Mouse (Mus musculus) fat pad, adult 2 months (tissue): ENCODE results near the gene Clca3a1.
"Not testable (repeated sequence)": the region's sequence is repeated elsewhere in the genome, so short reads cannot be mapped to it uniquely, and the experiment has no call there.

ENCODE experiments used
- DNase-seq: peaks from one replicate; pipeline ENCODE4 v3.0.0-alpha.2; 2011; ENCODE audit warnings: low read depth, low spot score; ENCODE audit errors: extremely low read depth

Gene Clca3a1

DNA sequence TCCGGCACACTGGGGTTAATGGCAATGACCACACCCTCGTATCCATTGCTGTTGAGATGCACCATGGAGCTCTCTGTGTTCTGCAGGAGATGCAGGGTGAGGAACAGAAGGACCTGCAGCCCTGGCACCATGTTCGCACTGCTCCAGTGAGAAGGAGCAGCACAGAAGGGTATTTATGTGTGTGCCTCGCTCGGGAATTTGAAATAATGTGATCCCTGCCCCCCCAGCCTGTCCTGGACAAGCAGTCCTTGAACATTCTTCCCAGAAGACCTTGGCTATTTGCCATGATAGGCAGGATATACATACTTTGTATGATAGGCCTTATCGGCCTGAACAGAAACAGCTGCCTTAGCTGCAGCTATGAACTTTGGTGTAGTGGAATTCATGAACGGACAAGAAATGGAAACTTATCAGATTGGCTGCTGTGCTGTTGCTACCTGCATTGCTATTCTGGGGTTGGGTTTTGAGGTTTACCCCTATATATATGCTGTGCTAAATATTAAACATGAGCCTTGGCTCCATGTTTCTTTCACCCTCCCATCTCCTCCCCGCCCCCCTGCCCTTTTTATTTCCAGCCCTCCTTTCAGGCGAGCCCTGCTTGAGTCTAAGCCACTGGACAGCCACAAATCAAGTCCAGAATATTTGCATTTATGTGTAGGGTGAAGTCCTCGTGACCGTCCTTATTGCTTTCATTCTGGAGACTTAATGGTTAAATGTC is at the start of gene Clca3a1:
Clca3a1 (minus strand) TSS at position 386 of the 718 bp plus-strand sequence.
- no peak for DNase-seq

DNA sequence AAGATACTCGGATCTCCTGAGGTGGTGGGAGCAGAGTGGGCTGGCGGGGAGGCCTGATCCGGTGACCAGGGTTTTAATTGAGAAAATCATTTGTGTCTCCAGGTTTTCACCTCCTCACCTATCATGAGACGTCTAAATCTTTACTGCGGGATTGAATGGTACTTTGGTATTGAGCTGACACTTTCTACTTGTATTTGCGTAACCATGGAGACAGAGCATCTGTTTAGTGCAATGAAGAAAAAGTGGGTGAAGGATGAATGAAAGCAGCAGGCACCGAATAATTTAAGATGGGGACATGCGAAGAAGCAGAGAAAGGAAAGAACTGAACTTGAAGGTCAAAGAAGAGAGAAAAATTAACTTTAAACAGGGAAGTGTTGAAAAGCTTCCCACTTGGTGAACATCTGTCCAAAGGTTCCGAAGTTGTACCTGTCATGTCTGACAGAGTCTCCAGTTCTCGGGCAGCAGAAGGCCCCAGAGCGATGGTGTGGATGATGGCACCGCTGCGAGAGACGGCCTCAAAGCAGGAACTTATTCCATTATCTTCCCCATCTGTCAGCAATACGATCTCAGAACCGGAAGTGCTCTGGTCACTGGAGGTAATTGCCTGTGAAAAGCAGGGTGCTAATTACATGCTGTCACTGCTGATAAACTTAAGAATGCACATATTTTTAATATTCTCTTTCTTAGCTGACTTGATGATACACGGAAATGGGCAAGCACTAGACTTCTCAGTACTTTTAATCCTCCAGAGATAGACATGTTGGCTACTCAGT is 47.6 kb upstream of the Clca3a1 start:
- DNase-seq, result not testable (repeated sequence)

DNA sequence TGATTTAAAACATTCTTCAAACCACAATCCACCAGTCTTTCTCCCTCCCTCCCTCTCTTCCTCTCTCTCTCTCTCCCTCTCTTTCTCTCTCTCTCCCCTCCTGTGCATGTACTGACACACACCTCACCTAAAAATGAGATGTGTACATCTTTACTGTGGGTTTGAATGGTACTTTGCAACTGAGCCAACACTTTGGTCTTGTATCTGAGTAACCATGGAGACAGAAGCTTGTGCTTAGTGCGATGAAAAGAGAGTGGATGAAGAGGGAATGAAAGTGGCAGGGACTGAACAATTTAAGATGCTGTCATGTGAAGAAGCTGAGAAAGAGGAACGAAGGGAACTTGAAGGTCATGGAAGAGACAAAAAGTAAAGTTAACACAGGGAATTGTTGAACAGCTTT is 45.8 kb upstream of the Clca3a1 start:
- DNase-seq, result not testable (repeated sequence)

DNA sequence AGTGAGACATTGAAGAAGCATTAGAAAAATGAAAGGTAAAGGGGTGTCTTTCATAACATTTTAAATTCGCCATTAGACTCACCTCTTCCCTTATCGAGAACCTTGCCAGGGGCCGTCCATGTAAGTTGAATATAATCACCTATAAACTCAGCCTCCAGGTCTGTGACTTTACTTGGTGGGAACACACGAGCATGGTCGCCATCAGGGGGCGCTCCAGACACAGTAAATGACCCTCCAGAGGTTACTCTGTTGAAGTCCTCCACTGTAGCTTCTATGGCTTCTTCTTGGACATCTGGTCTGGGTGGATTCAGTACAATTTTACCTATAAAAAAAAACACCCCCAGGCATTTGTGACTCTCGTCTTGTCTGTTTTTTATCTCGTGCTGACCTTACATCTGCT is 41.1 kb upstream of the Clca3a1 start:
- no peak for DNase-seq

DNA sequence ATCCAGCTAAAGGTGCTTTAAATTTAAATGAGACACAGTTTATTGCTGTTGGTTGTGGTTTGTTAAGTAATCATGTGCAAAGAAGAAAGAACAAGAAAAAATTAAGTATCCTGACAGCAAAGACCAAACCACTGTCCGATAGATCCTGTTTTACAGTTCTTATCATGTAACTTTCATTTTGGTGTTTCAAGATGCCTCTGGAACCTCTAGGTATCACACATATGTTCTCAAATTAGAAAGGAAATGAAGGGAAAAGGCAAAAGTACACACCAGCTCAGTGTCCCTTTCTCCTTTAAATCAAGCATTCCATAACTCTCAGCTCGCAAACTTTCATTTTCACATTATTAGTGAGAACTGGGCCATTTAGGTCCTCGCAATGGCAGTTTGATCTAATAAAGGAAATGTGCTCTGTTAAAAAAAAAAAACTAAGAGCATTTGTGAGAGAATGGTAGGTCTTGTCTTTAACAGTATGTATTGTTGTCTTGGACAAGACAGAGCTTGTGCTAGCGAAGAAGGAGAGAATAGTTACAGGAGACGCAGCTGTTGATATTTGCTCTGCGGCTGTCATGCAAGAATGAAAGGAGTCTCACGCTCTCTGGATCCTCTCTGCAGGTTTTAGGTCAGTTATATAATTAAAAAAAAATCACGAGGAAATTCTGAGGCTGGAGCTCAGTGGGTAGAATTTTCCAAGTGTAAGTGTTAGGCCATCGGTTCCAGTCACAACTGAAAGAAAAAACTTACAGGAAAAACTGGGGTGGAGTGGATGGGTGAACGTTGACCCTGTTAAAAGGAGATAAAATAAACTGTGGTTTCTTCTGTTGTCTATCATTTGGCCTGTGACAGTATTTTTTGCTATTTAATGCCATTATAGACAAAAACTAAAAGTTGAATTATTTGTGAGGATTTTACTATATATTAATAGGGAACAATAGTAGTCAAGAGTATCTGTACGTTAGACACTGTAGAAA is 24.7 kb upstream of the Clca3a1 start:
- no peak for DNase-seq

DNA sequence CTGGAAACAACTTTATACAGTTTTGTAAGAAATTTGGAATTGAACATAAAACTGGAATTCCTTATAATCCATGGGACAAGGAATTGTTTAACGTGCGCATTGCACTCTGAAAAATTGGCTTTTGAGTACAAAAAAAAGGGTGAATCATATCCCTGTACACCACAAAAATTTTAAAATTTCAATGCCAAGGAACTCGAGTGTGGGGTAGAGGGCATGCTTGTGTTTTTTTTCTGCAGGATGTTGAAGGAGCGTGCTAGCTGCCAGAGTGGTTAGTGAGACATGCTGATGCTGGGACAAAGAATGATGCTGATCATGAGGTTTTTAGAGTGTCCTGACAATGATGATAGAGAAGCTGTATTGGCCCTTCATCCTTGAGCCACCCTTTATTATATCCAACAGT is 4.4 kb upstream of the Clca3a1 start:
- no peak for DNase-seq

DNA sequence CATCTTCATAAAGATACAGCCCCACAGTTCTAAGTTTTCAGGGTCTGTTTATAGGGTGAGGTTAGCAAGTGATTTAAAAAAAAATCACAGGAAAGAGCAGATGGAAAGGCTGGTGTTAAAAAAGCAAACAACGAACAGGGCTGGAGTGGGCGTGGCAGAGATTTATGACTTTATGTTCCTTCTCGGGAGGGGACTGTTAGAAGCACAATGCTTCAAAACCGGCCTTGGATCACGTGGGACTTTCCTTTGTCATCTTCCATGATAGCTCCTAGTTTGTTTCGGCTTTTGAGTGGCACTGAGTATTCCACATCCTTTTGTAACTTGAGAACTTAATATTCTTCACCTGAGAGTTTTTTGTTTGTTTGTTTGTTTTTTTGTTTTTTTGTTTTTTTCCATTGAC is 677 bp upstream of the Clca3a1 start:
- no peak for DNase-seq

DNA sequence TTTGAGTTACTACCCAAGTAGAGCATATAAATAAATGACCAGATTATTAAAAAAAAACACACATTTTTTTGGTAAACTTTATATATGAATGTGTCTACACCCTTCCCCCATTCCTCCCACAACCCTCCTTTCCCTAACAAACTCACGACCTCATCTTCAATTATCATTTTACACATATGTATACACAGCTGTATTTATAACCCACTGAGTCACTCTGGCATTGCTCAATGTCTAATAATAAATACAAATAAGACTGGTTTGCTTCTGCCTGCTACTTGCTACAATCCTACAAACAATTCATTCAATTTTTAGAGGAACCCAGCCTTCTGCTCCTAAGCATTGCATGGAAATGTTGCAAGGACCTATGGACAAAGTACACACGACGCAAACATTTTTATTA is 1.1 kb downstream of the Clca3a1 start:
- no peak for DNase-seq

DNA sequence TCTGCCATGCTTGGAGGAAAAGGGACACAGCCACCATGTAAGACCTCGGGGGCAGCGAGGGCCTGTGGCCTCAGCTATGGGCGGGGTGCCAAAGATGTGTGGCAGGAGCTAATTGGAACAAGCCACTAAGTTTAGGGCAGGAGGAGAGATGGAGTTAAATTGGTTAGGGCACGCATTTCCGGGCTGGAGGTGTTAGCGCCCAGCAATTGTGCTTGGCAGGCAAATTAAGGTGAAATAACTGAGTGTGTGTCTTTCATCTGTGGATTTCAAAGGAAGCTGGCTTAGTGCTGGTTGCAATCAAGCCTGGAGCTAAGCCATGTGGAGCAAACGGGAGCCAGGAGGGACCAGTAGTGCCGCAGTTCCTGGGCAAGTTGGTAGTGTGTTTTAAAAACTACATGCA is 4.7 kb downstream of the Clca3a1 start:
- DNase-seq, result not testable (repeated sequence)

DNA sequence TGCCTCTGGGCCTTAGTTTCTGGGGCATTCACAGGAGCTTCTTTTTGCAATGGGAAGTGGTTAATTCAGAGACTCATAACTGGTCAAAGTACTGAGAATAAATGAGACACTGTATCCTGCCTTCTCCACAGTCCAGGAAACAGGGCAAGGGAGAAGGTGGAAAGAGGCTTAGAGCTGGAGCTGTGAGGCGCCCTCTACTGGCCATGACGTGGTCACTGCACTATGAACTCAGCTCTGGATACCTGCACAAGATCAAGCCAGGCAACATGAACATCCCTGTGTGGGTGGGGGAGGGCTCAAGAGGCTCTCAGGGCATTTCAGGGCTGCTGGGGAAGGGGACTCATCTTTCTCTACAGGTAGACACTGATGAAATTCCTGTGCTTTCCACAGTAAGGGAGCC is 7.7 kb downstream of the Clca3a1 start:
- no peak for DNase-seq

DNA sequence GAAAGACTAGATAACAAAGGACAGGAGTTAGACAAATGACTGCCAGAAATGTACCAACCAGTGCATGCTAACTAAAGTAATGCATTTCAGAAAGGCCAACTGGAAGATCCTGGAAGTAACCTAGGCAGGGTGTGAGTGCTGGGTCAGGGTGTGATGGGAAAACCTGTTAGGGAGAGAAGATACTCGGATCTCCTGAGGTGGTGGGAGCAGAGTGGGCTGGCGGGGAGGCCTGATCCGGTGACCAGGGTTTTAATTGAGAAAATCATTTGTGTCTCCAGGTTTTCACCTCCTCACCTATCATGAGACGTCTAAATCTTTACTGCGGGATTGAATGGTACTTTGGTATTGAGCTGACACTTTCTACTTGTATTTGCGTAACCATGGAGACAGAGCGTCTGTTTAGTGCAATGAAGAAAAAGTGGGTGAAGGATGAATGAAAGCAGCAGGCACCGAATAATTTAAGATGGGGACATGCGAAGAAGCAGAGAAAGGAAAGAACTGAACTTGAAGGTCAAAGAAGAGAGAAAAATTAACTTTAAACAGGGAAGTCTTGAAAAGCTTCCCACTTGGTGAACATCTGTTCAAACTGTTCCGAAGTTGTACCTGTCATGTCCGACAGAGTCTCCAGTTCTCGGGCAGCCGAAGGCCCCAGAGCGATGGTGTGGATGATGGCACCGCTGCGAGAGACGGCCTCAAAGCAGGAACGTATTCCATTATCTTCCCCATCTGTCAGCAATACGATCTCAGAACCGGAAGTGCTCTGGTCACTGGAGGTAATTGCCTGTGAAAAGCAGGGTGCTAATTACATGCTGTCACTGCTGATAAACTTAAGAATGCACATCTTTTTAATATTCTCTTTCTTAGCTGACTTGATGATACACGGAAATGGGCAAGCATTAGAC is 11.5 kb downstream of the Clca3a1 start:
- not testable (repeated sequence) for DNase-seq

DNA sequence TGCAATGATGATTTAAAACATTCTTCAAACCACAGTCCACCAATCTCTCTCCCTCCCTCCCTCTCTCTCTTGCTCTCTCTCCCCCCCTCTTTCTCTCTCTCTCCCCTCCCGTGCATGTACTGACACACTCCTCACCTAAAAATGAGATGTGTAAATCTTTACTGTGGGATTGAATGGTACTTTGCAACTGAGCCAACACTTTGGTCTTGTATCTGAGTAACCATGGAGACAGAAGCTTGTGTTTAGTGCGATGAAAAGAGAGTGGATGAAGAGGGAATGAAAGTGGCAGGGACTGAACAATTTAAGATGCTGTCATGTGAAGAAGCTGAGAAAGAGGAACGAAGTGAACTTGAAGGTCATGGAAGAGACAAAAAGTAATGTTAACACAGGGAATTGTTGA is 13.1 kb downstream of the Clca3a1 start:
- not testable (repeated sequence) for DNase-seq

DNA sequence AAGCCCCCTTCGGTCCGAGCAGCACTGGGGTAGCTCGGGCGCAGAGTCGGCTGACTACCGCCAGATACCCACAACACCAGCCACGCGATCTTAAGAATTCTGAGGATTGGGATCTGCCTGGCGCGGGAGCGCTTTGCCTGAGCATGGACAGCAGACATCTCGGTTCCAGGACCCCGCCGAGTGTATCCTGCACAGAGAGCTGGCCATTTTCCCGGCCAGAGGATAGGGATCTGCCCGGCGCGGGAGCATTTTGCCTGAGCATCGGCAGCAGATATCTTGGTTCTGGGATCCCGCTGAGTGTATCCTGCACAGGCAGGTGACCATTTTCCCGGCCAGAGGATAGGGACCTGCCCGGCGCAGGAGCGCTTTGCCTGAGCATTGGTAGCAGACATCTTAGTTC is 22.4 kb downstream of the Clca3a1 start:
- not testable (repeated sequence) for DNase-seq

DNA sequence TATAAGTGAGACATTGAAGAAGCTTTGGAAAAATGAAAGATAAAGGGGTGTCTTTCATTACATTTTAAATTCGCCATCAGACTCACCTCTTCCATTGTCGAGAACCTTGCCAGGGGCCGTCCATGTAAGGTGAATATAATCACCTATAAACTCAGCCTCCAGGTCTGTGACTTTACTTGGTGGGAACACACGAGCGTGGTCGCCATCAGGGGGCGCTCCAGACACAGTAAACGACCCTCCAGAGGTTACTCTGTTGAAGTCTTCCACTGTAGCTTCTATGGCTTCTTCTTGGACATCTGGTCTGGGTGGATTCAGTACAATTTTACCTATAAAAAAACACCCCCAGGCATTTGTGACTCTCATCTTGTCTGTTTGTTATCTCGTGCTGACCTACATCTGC is 23.9 kb downstream of the Clca3a1 start:
- no peak for DNase-seq

DNA sequence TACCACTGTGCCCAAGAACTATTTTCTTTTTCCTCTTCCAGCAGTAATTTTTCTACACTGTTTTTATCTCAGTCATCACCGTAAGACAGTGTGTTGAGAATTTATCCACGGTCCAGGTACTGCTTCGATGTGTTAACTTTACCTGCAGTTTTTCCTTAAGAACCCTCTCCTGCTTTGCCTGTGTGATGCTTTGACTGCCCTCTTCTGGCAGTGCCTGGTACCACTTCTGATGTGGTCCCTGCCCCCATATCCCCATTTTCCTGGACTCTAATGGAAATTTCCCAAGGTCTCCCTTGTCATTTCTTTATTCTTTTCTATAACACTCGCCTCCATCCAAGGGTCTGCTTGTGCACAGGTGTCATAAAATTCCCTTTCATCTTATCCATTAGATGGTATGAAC is 37.3 kb downstream of the Clca3a1 start:
- no peak for DNase-seq

DNA sequence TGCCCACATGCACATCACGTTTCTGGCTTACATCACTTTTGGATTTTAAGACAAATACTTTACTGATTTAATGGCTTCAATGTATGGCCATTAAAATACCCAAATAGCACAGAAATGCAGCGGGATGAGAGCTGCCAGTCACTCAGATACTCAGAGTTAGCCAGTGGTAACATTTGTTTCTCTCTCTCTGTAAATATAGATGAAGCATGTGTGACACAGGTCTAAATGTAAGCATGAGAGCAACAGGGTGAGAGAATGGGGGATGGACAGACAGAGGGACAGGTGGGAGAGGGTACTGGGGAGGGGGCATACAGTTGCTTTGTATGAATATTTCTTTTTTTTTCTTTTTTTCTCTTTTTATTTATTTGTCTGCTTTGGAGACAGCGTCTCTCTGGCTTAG is 38.2 kb downstream of the Clca3a1 start:
- DNase-seq, result not testable (repeated sequence)

DNA sequence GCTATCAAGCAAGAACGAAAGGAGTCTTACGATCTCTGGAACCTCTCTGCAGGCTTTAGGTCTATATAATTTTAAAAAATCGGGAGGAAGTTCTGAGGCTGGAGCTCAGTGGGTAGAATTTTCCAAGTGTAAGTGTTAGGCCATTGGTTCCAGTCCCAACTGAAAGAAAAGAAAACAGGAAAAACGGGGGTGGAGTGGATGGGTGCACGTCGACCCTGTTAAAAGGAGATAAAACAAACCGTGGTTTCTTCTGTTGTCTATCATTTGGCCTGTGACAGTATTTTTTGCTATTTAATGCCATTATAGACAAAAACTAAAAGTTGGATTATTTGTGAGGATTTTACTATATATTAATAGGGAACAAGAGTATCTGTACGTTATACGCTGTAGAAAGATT is 38.9 kb downstream of the Clca3a1 start:
- no peak for DNase-seq

DNA sequence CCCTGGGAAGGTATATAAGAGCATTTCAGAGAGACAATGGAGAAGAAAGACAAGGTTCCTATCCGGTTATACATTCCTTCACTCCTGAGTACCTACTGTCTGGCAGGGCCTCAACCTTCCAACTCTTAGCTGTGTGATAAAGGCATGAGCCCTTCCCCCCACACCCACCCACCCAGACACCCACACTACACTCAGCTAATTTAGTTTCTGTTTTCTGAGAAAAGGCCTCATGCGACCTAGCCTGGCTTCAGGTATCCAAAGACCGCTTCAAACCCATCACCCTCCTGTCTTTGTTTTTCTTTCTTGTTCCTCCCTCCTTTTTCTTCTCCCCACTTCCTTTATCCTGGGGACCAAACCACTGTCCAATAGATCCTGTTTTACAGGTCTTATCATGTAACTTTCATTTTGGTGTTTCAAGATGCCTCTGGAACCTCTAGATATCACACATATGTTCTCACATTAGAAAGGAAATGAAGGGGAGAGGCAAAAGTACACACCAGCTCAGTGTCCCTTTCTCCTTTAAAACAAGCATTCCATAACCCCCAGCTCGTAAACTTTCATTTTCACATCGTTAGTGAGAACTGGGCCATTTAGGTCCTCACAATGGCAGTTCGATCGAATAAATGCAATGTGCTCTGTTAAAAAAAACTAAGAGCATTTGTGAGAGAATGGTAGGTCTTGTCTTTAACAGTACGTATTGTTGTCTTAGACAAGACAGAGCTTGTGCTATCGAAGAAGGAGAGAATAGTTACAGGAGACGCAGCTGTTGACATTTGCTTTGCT is 39.5 kb downstream of the Clca3a1 start:
- DNase-seq, result no peak

DNA sequence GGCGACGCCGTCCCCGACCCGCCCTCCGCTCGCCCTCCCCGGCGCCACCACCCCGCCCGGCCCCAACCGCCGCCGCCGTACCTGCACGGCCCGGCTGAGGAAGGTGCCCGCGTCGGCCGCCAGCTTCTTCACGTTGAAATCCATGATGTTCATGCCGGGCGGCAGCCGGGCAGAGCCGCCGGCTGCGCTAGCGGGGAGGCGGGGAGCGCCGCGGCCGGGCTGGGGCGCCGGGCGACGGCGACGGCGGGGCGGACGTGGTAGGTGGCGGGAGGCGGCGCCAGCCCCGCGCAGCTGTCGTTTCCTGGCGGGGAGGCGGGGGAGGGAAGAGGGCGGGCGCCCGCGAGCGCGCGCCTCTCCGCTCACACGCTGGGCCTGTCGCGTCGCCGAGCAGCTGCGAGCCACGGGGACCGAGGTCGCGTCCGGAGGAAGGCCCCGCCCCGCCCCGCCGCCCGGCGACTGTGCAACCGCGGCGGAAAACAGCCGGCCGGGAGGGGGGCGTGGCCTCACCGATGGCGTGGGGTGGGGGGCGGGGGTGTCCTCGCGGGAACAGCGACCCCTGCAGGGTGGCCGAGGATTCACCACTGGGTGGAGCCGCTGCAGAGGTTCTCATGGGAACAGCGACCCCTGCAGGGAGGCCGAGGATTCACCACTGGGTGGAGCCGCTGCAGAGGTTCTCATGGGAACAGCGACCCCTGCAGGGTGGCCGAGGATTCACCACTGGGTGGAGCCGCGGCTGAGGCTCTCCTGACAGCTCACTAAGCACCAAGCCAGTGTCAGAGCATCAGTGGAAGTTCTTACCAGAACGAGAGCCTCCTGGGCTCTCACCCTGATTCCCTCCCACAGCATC is 40.7 kb downstream of the Clca3a1 start, which contains the start of gene Sh3glb1:
Sh3glb1 (minus strand) TSS at position 435 of the 847 bp plus-strand sequence.
- no peak for DNase-seq
